Mouse (Mus musculus) heart, postnatal 14 days (tissue): ENCODE results near the gene Sema5a. TPM values are rescaled to one million over a fixed set of nuclear protein-coding genes. Genes with fewer than 3 reads are reported as not detected.

ENCODE experiments used
- DNase-seq, 2 experiments: peaks; one replicate each; pipeline ENCODE4 v3.0.0; 2021 to 2022
- intact Hi-C: fragments of 180-260 bp; cut with DNase I; formaldehyde crosslinking; loops from one replicate; pipeline ENCODE4 v1.15.1; 2025
- total RNA-seq, 2 experiments: library from RNA; stranded (reverse); gene quantifications; 2 replicates each; pipeline ENCODE4 v1.2.3; 2021

Gene Sema5a
- total RNA-seq, 2 experiments from 2014 or later = 16.8 to 16.9 TPM

GRCm38 (mm10) chr15:32296523-32296922 lies 51.9 kb downstream of the Sema5a start:
- DNase-seq = no peak
- intact Hi-C loops = no loop called here

GRCm38 (mm10) chr15:32297266-32297665 lies 52.7 kb downstream of the Sema5a start:
- intact Hi-C loops = no loop called here
- DNase-seq = no peak

GRCm38 (mm10) chr15:32298525-32298924 lies 53.9 kb downstream of the Sema5a start:
- DNase-seq = no peak
- intact Hi-C loops = no loop called here

- intact Hi-C loops = no loop called here
- DNase-seq = no peak
Observed at GRCm38 (mm10) chr15:32300991-32301390, 56.4 kb downstream of the Sema5a start.

GRCm38 (mm10) chr15:32306557-32307243 lies 62.1 kb downstream of the Sema5a start:
- DNase-seq = no peak
- intact Hi-C loops = no loop called here

GRCm38 (mm10) chr15:32310834-32311233 lies 66.2 kb downstream of the Sema5a start:
- no peak for DNase-seq
- intact Hi-C loops = no loop called here

- intact Hi-C loops = no loop called here
- no peak for DNase-seq
Observed at GRCm38 (mm10) chr15:32311287-32311686, 66.7 kb downstream of the Sema5a start.

GRCm38 (mm10) chr15:32317074-32317473 lies 72.5 kb downstream of the Sema5a start:
- intact Hi-C loops = no loop called here
- no peak for DNase-seq

- no peak for DNase-seq
- intact Hi-C loops = no loop called here
Observed at GRCm38 (mm10) chr15:32320739-32321138, 76.1 kb downstream of the Sema5a start.

GRCm38 (mm10) chr15:32322455-32323220 lies 78.0 kb downstream of the Sema5a start:
- no peak for DNase-seq
- intact Hi-C loops = no loop called here

GRCm38 (mm10) chr15:32323224-32323623 lies 78.6 kb downstream of the Sema5a start:
- intact Hi-C loops = no loop called here
- no peak for DNase-seq

GRCm38 (mm10) chr15:32324105-32324504 lies 79.5 kb downstream of the Sema5a start:
- DNase-seq = no peak
- intact Hi-C loops = no loop called here

GRCm38 (mm10) chr15:32328370-32329004 lies 83.9 kb downstream of the Sema5a start:
- DNase-seq = no peak
- intact Hi-C loops = no loop called here

GRCm38 (mm10) chr15:32329670-32330330 lies 85.2 kb downstream of the Sema5a start:
- intact Hi-C loops = no loop called here
- DNase-seq = peak in 1 of 2 experiments; percentile 13

GRCm38 (mm10) chr15:32330427-32330826 lies 85.8 kb downstream of the Sema5a start:
- intact Hi-C loops = no loop called here
- no peak for DNase-seq

- intact Hi-C loops = no loop called here
- no peak for DNase-seq
Observed at GRCm38 (mm10) chr15:32331037-32331436, 86.4 kb downstream of the Sema5a start.

- DNase-seq = no peak
- intact Hi-C loops = no loop called here
Observed at GRCm38 (mm10) chr15:32333456-32333855, 88.8 kb downstream of the Sema5a start.

- intact Hi-C loops = no loop called here
- no peak for DNase-seq
Observed at GRCm38 (mm10) chr15:32337810-32338209, 93.2 kb downstream of the Sema5a start.

GRCm38 (mm10) chr15:32338721-32339290 lies 94.2 kb downstream of the Sema5a start:
- intact Hi-C loops = no loop called here
- no peak for DNase-seq

GRCm38 (mm10) chr15:32339426-32339825 lies 94.8 kb downstream of the Sema5a start:
- peak; percentile 21 for DNase-seq

GRCm38 (mm10) chr15:32341423-32341822 lies 96.8 kb downstream of the Sema5a start:
- no peak for DNase-seq
- intact Hi-C loops = no loop called here

More at GRCm38 (mm10) chr15:32339426-32339825, 94.8 kb downstream of the Sema5a start:
- intact Hi-C loops = no loop called here
